Mouse (Mus musculus) ES-E14 (cell line): Measurements from ENCODE around the gene Ttk.

ENCODE experiments used
- CHD2 ChIP-seq: IDR thresholded peaks from 2 replicates; pipeline ENCODE4 v1.6.1; 2014; ENCODE audit warnings: mild to moderate bottlenecking, low read depth, low read length, inconsistent platforms
- HCFC1 ChIP-seq: IDR thresholded peaks from 2 replicates; pipeline ENCODE4 v1.6.1; 2012; ENCODE audit warnings: low read length, inconsistent platforms, borderline replicate concordance; ENCODE audit not compliant: insufficient read depth
- MAFK ChIP-seq: IDR thresholded peaks from 2 replicates; pipeline ENCODE4 v1.6.1; 2014; ENCODE audit warnings: mild to moderate bottlenecking, low read depth, low read length, inconsistent platforms; ENCODE audit not compliant: insufficient read depth
- ZC3H11A ChIP-seq: IDR thresholded peaks from 2 replicates; pipeline ENCODE4 v1.6.1; 2012; ENCODE audit warnings: low read depth, mild to moderate bottlenecking, inconsistent platforms, low read length, borderline replicate concordance
- ZNF384 ChIP-seq: IDR thresholded peaks from 2 replicates; pipeline ENCODE4 v1.6.1; 2012; ENCODE audit warnings: low read depth, low read length, inconsistent platforms

- TF ChIP-seq MAFK, result no peak
- no peak for TF ChIP-seq ZNF384
- no peak for TF ChIP-seq CHD2
- TF ChIP-seq HCFC1, result no peak
- no peak for TF ChIP-seq ZC3H11A
Observed at GRCm38 (mm10) chr9:83796875-83797274, 37.6 kb upstream of the Ttk start.
